Mouse (Mus musculus): ENCODE measurements around the gene Ttc22.

DNA sequence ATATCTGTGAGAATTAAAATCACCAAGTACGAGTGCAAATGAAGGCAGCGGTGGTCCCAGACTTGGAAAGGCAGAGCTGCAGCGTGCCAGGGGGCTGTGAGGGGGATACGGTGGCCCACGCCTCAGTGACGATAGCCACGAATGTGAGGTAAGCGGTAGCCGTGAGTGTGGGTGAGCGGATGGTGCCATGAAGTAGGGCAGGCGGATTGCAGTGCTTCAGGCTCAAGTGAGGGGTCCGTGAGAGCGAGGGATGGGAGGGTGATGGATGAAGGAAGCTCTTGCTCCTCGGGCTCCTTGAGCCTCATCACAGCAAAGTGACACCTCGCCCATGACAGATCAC, 40.4 kb upstream of the Ttc22 start:
- TF ChIP-seq POLR2A (IDR thresholded peaks at IDR 0.05; ENCODE audit: borderline replicate concordance, insufficient read depth, low read length) (no peak), CTCF (IDR thresholded peaks at IDR 0.05; ENCODE audit: borderline replicate concordance, insufficient read depth, low read depth, low read length) (no peak)
